Mouse (Mus musculus): Measurements from ENCODE around the gene Gm21748.
"Not testable (repeated sequence)": the region's sequence is repeated elsewhere in the genome, so short reads cannot be mapped to it uniquely, and the experiment has no call there.

Gene Gm21748

GRCm38 (mm10) chrY:90839077-90839476 is at the start of gene Gm21748:
Gene Gm21748, minus strand, starts transcription at chrY:90839177.
- DNase-seq, result not testable (repeated sequence)

Data from heart, adult 11 months (tissue).